Mouse (Mus musculus) left cerebral cortex, adult 2 months (tissue): ENCODE measurements around the gene A630095N17Rik. TPM values are rescaled to one million over a fixed set of nuclear protein-coding genes. Genes with fewer than 3 reads are reported as not detected.

Experiments used
- DNase-seq, 2 experiments: peaks; one replicate each; pipeline ENCODE4 v3.0.0; 2021 to 2022; ENCODE audit warnings: low spot score in 2 of 2, mixed read lengths in 1 of 2; ENCODE audit errors: extremely low spot score in 1 of 2
- H3K27ac ChIP-seq: fragments of 200-600 bp; 2 replicates; pipeline ENCODE4 v1.8.1; 2022
- H3K4me3 ChIP-seq: fragments of 200-600 bp; 2 replicates; pipeline ENCODE4 v1.8.1; 2022
- CTCF ChIP-seq: fragments of 200-600 bp; IDR thresholded peaks from 2 replicates; pipeline ENCODE4 v1.8.1; 2022; ENCODE audit warnings: antibody characterized with exemption, mild to moderate bottlenecking, moderate library complexity
- intact Hi-C: fragments of 180-260 bp; cut with DNase I; formaldehyde crosslinking; loops from one replicate; pipeline ENCODE4 v1.15.1; 2025
- total RNA-seq, 2 experiments: library from RNA; stranded (reverse); gene quantifications; 2 replicates each; pipeline ENCODE4 v1.2.3; 2021

The A630095N17Rik gene
- total RNA-seq, 2 experiments from 2014 or later = not detected

- peak; percentile 43 for TF ChIP-seq CTCF
- no peak overlapping the region for H3K4me3 ChIP-seq
- DNase-seq = no peak
- no peak overlapping the region for H3K27ac ChIP-seq
- intact Hi-C loops = loop anchor here (5.0 kb wide), 2 partner anchors 36 to 71 kb away; partner anchors contain the start of genes Abcb6 and Tuba4a
Measured at GRCm38 (mm10) chr1:75253029-75253428, 21.1 kb upstream of the A630095N17Rik start.

GRCm38 (mm10) chr1:75252308-75252707 lies 20.4 kb upstream of the A630095N17Rik start:
- H3K27ac ChIP-seq = no peak overlapping the region; the same call in 1 of the 2 replicates
- no peak for DNase-seq
- no peak overlapping the region for H3K4me3 ChIP-seq
- intact Hi-C loops = loop anchor here (5.0 kb wide), 2 partner anchors 35 to 70 kb away; partner anchors contain the start of genes Abcb6 and Tuba4a
- no peak for TF ChIP-seq CTCF

- Histone ChIP-seq H3K27ac (peak overlapping the region; percentile 61), H3K4me3 (no peak overlapping the region)
- intact Hi-C loops = loop anchor here (5.0 kb wide), 2 partner anchors 34 to 69 kb away; partner anchors contain the start of genes Abcb6 and Tuba4a
- TF ChIP-seq CTCF = peak; percentile 89
- DNase-seq = peak; percentile 76
Measured at GRCm38 (mm10) chr1:75251112-75251970, 19.4 kb upstream of the A630095N17Rik start.

GRCm38 (mm10) chr1:75250498-75250897 lies 18.6 kb upstream of the A630095N17Rik start:
- DNase-seq = no peak
- no peak for TF ChIP-seq CTCF
- intact Hi-C loops = loop anchor here (5.0 kb wide), 2 partner anchors 33 to 68 kb away; partner anchors contain the start of genes Abcb6 and Tuba4a
- no peak overlapping the region for H3K27ac ChIP-seq
- no peak overlapping the region for H3K4me3 ChIP-seq

GRCm38 (mm10) chr1:75248041-75248772 lies 16.3 kb upstream of the A630095N17Rik start:
- peak overlapping the region; percentile 55 for H3K27ac ChIP-seq
- DNase-seq = no peak
- TF ChIP-seq CTCF = no peak
- intact Hi-C loops = no loop called here
- no peak overlapping the region for H3K4me3 ChIP-seq

GRCm38 (mm10) chr1:75247071-75247930 lies 15.4 kb upstream of the A630095N17Rik start:
- intact Hi-C loops = no loop called here
- DNase-seq = no peak
- H3K27ac ChIP-seq = peak overlapping the region; percentile 48; the same call in 1 of the 2 replicates
- TF ChIP-seq CTCF = no peak
- no peak overlapping the region for H3K4me3 ChIP-seq

GRCm38 (mm10) chr1:75244836-75245235 lies 12.9 kb upstream of the A630095N17Rik start:
- no peak for DNase-seq
- intact Hi-C loops = no loop called here
- no peak for TF ChIP-seq CTCF
- Histone ChIP-seq H3K4me3 (no peak overlapping the region), H3K27ac (peak overlapping the region; percentile 87)

GRCm38 (mm10) chr1:75244175-75244826 lies 12.4 kb upstream of the A630095N17Rik start:
- Histone ChIP-seq H3K27ac (peak overlapping the region; percentile 87), H3K4me3 (no peak overlapping the region)
- no peak for DNase-seq
- no peak for TF ChIP-seq CTCF
- intact Hi-C loops = no loop called here

GRCm38 (mm10) chr1:75243411-75243810 lies 11.5 kb upstream of the A630095N17Rik start:
- no peak for TF ChIP-seq CTCF
- DNase-seq = no peak
- intact Hi-C loops = no loop called here
- H3K27ac ChIP-seq = peak overlapping the region; percentile 87; the same call in 1 of the 2 replicates
- no peak overlapping the region for H3K4me3 ChIP-seq

GRCm38 (mm10) chr1:75239591-75239990 lies 7.7 kb upstream of the A630095N17Rik start:
- DNase-seq = no peak
- intact Hi-C loops = no loop called here
- Histone ChIP-seq H3K4me3 (no peak overlapping the region), H3K27ac (peak overlapping the region; percentile 77)
- no peak for TF ChIP-seq CTCF
